In the genomic region with DNA sequence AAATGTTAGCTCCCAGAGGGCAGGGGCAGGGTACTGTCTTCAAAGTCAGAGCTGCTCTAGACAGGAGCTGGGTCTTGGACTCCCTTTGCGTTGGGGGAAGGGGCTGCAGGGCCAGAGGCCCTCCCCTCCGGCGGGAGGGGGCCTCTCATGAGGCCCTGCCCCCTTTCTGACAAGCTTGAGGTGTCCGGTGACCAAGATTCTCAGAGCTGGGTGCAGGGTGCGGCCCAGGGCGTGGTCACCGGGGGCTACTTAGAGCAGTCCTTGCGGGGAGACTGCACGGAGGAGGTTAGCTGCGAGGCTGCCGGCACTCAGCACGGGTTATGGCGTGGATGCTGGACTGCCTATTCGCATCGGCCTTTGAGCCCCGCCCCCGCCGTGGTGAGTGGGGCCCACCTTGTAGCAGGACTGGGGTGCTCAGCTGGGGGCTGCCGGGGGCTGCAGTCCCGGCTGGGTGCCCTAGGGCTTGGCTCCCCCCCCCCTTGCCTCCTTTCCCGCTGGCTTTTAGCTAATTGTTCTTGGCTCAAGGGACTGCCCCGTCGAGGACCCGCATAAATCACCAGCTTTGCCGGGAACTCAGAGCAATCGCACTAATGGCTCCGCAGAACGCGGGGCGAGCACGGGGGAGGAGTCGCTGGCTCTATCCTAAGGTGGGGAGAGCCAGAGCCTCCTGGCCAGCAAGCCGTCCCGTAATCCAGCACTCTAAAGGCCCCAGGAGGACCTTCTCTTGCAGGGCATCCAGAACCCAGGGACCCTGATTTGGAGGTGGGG, we compare ENCODE assay signal across 8 mouse cellular contexts. TPM values are rescaled to one million over a fixed set of nuclear protein-coding genes. Genes with fewer than 3 reads are reported as not detected.
A peak's percentile ranks its signal among the peaks of the same experiment; 100 is the strongest.
DNase-seq lines count a peak whose midpoint lies in the region; ATAC-seq lines count a peak whose summit lies in the region.

No protein-coding gene starts in this region.

- no peaks in the 10 kb centered on the region for H3K9me3 ChIP-seq in heart, embryonic 12.5 days (replicated peaks)
- H3K9me3 ChIP-seq in hindbrain, embryonic 13.5 days, result no peaks in the 10 kb centered on the region
- H3K9me3 ChIP-seq in midbrain, embryonic 14.5 days (ENCODE audit: control insufficient read depth, low read length), result no peaks in the 10 kb centered on the region

- H3K4me1 ChIP-seq in heart, embryonic 12.5 days (replicated peaks), result no peaks in the 10 kb centered on the region
- H3K4me1 ChIP-seq in hindbrain, embryonic 13.5 days (replicated peaks), result no peaks in the 10 kb centered on the region
- no peaks in the 10 kb centered on the region for H3K4me1 ChIP-seq in midbrain, embryonic 14.5 days (ENCODE audit: control insufficient read depth, insufficient read depth, low read length)

- peak; percentile 22; the same call in 1 of the 2 replicates for ATAC-seq in heart, embryonic 12.5 days (ENCODE audit: insufficient number of reproducible peaks, low FRiP score)
- peak; percentile 87 for ATAC-seq in hindbrain, embryonic 13.5 days (ENCODE audit: low FRiP score)
- ATAC-seq in midbrain, embryonic 14.5 days (ENCODE audit: low FRiP score, low TSS enrichment), result peak; percentile 63

- H3K4me3 ChIP-seq in heart, embryonic 12.5 days, result peak overlapping the region; percentile 44
- H3K4me3 ChIP-seq in hindbrain, embryonic 13.5 days, result peak overlapping the region; percentile 40
- H3K4me3 ChIP-seq in midbrain, embryonic 14.5 days (replicated peaks; ENCODE audit: low read depth, low read length), result peak overlapping the region; percentile 33

- H3K4me2 ChIP-seq in heart, embryonic 12.5 days, result peak overlapping the region; percentile 74
- H3K4me2 ChIP-seq in hindbrain, embryonic 13.5 days, result peak overlapping the region; percentile 57
- peak overlapping the region; percentile 56 for H3K4me2 ChIP-seq in midbrain, embryonic 14.5 days (ENCODE audit: low read length)

- no peak overlapping the region for H3K27ac ChIP-seq in heart, embryonic 12.5 days (ENCODE audit: poor library complexity, severe bottlenecking)
- H3K27ac ChIP-seq in hindbrain, embryonic 13.5 days, result no peak overlapping the region
- no peak overlapping the region for H3K27ac ChIP-seq in midbrain, embryonic 14.5 days (replicated peaks; ENCODE audit: low read depth, low read length)

- DNase-seq in heart, postnatal 36 days, result no peak
- peak; percentile 3 for DNase-seq in adrenal gland, postnatal 25 days
- peak; percentile 41 for DNase-seq in midbrain, embryonic 14.5 days
- DNase-seq in right cerebral cortex, postnatal 36 days (ENCODE audit: low spot score in 2 of 2), result no peak
- DNase-seq in ovary, postnatal 36 days (ENCODE audit: low spot score), result no peak
- DNase-seq in layer of hippocampus, adult 9-11 months, result no peak

- peaks cover 20% of the 10 kb centered on the region for H3K27me3 ChIP-seq in heart, embryonic 12.5 days (replicated peaks)
- H3K27me3 ChIP-seq in hindbrain, embryonic 13.5 days, result no peaks in the 10 kb centered on the region
- H3K27me3 ChIP-seq in midbrain, embryonic 14.5 days (ENCODE audit: control insufficient read depth, insufficient read depth, low read length), result no peaks in the 10 kb centered on the region

- no peak overlapping the region for H3K9ac ChIP-seq in heart, embryonic 12.5 days
- H3K9ac ChIP-seq in hindbrain, embryonic 13.5 days, result peak overlapping the region; percentile 58
- peak overlapping the region; percentile 34; the same call in 1 of the 2 replicates for H3K9ac ChIP-seq in midbrain, embryonic 14.5 days (replicated peaks; ENCODE audit: low read length)

- intact Hi-C loops in heart, postnatal 36 days (cut with DNase I), result no loop called here

- WGBS in heart, embryonic 12.5 days, result 13% methylated on average over 34 of the region's 34 CpGs
- WGBS in hindbrain, embryonic 13.5 days, result 22% methylated on average over 30 of the region's 34 CpGs
- 34% methylated on average over 34 of the region's 34 CpGs for whole genome bisulfite sequencing in midbrain, embryonic 14.5 days

- H3K36me3 ChIP-seq in heart, embryonic 12.5 days, result no peaks in the 10 kb centered on the region
- H3K36me3 ChIP-seq in hindbrain, embryonic 13.5 days, result no peaks in the 10 kb centered on the region
- H3K36me3 ChIP-seq in midbrain, embryonic 14.5 days (ENCODE audit: control insufficient read depth, insufficient read depth, low read length), result no peaks in the 10 kb centered on the region

RNA-seq across cellular contexts. Expression of gene Arhgap36, which starts 6.7 kb away (rescaled TPM):
- polyA plus RNA-seq in heart, embryonic 12.5 days (2016; fragmentation: Nextera tagmentation; extraction: Ambion mirVana), result 1.3 and 1.6 TPM in 2 replicates
- under 1 TPM; 0.11 to 0.31 TPM for total RNA-seq in heart, postnatal 36 days (2021)
- total RNA-seq in adrenal gland, postnatal 25 days (2021), result 0.43 TPM in 1 of 2 replicates, not detected in the other
- 4.0 and 5.1 TPM in 2 replicates for polyA plus RNA-seq in hindbrain, embryonic 13.5 days (2015; fragmentation: Nextera tagmentation; extraction: Ambion mirVana)
- polyA plus RNA-seq in midbrain, embryonic 14.5 days (2014; fragmentation: Nextera tagmentation; extraction: Ambion mirVana), result 2.0 and 2.2 TPM in 2 replicates

Comparison
In these comparisons a context has a peak if more than half of its experiments do, and no peak if none do; other contexts are left out.
1. ATAC-seq: peak in every context shown above with its lines; median percentile 87 in hindbrain, embryonic 13.5 days; 63 in midbrain, embryonic 14.5 days; 22 in heart, embryonic 12.5 days.
2. DNase-seq: peak in adrenal gland, postnatal 25 days (single experiment) and midbrain, embryonic 14.5 days (single experiment); none in heart, postnatal 36 days (0 of 2), right cerebral cortex, postnatal 36 days (0 of 2), ovary, postnatal 36 days (single experiment) and layer of hippocampus, adult 9-11 months (single experiment).
3. Peak in every context shown above with its lines, with median percentiles within 50 percentile points of each other: H3K4me2 ChIP-seq and H3K4me3 ChIP-seq.